ENCODE assay signal across 8 mouse cellular contexts in genomic region chr11:77685383-77686265, GRCm38 (mm10). TPM values are rescaled to one million over a fixed set of nuclear protein-coding genes. Genes with fewer than 3 reads are reported as not detected.
A peak's percentile ranks its signal among the peaks of the same experiment; 100 is the strongest.
DNase-seq lines count a peak whose midpoint lies in the region; ATAC-seq and TF ChIP-seq lines count a peak whose summit lies in the region.

Gene Nufip2 (plus strand): TSS chr11:77686155.

- peak within 1 kb of the TSS; percentile 96 for H3K27ac ChIP-seq in CH12.LX (ENCODE audit: insufficient read depth, low read depth)
- H3K27ac ChIP-seq in forebrain, embryonic 11.5 days (ENCODE audit: low read depth, low read length): peak within 1 kb of the TSS; percentile 94
- H3K27ac ChIP-seq in heart, embryonic 16.5 days (ENCODE audit: low read length): peak within 1 kb of the TSS; percentile 98
- H3K27ac ChIP-seq in liver, embryonic 15.5 days (replicated peaks): peak within 1 kb of the TSS; percentile 96
- H3K27ac ChIP-seq in neural tube, embryonic 12.5 days: peak within 1 kb of the TSS; percentile 85

- H3K4me2 ChIP-seq in CH12.LX (ENCODE audit: insufficient read depth, low read depth, poor library complexity, severe bottlenecking): peak within 1 kb of the TSS; percentile 30; the same call in 1 of the 2 replicates
- H3K4me2 ChIP-seq in forebrain, embryonic 11.5 days (ENCODE audit: low read depth, low read length, severe bottlenecking): peak within 1 kb of the TSS; percentile 64
- peak within 1 kb of the TSS; percentile 82 for H3K4me2 ChIP-seq in heart, embryonic 16.5 days (ENCODE audit: low read depth, low read length)
- peak within 1 kb of the TSS; percentile 89 for H3K4me2 ChIP-seq in liver, embryonic 15.5 days
- peak within 1 kb of the TSS; percentile 59 for H3K4me2 ChIP-seq in neural tube, embryonic 12.5 days (replicated peaks)

- peak within 1 kb of the TSS; percentile 97 for H3K9ac ChIP-seq in CH12.LX (ENCODE audit: insufficient read depth, low read depth)
- H3K9ac ChIP-seq in forebrain, embryonic 11.5 days (ENCODE audit: low read length): peak within 1 kb of the TSS; percentile 99
- peak within 1 kb of the TSS; percentile 98 for H3K9ac ChIP-seq in heart, embryonic 16.5 days (ENCODE audit: low read length)
- H3K9ac ChIP-seq in liver, embryonic 15.5 days: peak within 1 kb of the TSS; percentile 99
- peak within 1 kb of the TSS; percentile 97 for H3K9ac ChIP-seq in neural tube, embryonic 12.5 days

- peak; percentile 97 for TF ChIP-seq POLR2A in CH12.LX (IDR thresholded peaks at IDR 0.05; ENCODE audit: low read depth, low read length)

- TF ChIP-seq CTCF in CH12.LX (conservative IDR thresholded peaks at IDR 0.05 in 1 of 2, IDR thresholded peaks at IDR 0.05 in 1 of 2; ENCODE audit: low read depth in 2 of 2, low read length in 2 of 2): no peak

- no peak for TF ChIP-seq EP300 in CH12.LX (IDR thresholded peaks at IDR 0.05; ENCODE audit: low read length)

- H3K79me2 ChIP-seq in CH12.LX (replicated peaks; ENCODE audit: control insufficient read depth, extremely low read depth, insufficient read depth, poor library complexity, severe bottlenecking): peaks cover 43% of the 10 kb centered on the region

- peak within 1 kb of the TSS; percentile 78 to 98 (median 84) for H3K4me3 ChIP-seq in CH12.LX (replicated peaks in 1 of 3; ENCODE audit: low read depth in 2 of 3, low read length in 2 of 3, poor library complexity in 1 of 3)
- peak within 1 kb of the TSS; percentile 99 for H3K4me3 ChIP-seq in forebrain, embryonic 11.5 days (ENCODE audit: low read depth, low read length)
- peak within 1 kb of the TSS; percentile 92 for H3K4me3 ChIP-seq in heart, embryonic 16.5 days (ENCODE audit: low read length)
- peak within 1 kb of the TSS; percentile 98 for H3K4me3 ChIP-seq in liver, embryonic 15.5 days (replicated peaks)
- peak within 1 kb of the TSS; percentile 99 for H3K4me3 ChIP-seq in neural tube, embryonic 12.5 days

- peak; percentile 100 for DNase-seq in CH12.LX (ENCODE audit: extremely low read depth)
- peak; percentile 98 for DNase-seq in c-Kit-positive CD71-positive TER-119-negative erythroid progenitor cells, embryonic 14.5 days (ENCODE audit: low read depth)
- DNase-seq in forebrain, embryonic 11.5 days (ENCODE audit: low spot score): peak; percentile 100
- peak; percentile 99 to 100 for DNase-seq in kidney, postnatal 36 days
- DNase-seq in telencephalon, adult 2 months (ENCODE audit: low read depth, low spot score): peak; percentile 99

- dilution Hi-C loops in CH12.LX (cut with MboI; ENCODE audit: extremely low pct_ligation_motif_present, extremely low pct_unique_long_range_greater_than_20kb, low sequenced_read_pairs): no loop called here

- WGBS in forebrain, embryonic 11.5 days: under 1% methylated on average over 38 of the region's 38 CpGs
- WGBS in heart, embryonic 16.5 days: under 1% methylated on average over 38 of the region's 38 CpGs
- under 1% methylated on average over 38 of the region's 38 CpGs for WGBS in liver, embryonic 15.5 days (ENCODE audit: insufficient replicate concordance)
- WGBS in neural tube, embryonic 12.5 days: under 1% methylated on average over 38 of the region's 38 CpGs

- TF ChIP-seq RAD21 in CH12.LX (IDR thresholded peaks at IDR 0.05; ENCODE audit: low read depth, low read length): no peak

- H3K27me3 ChIP-seq in CH12.LX (replicated peaks): no peaks in the 10 kb centered on the region
- H3K27me3 ChIP-seq in forebrain, embryonic 11.5 days (ENCODE audit: control insufficient read depth, insufficient read depth, low read length): no peaks in the 10 kb centered on the region
- no peaks in the 10 kb centered on the region for H3K27me3 ChIP-seq in heart, embryonic 16.5 days (ENCODE audit: control insufficient read depth, insufficient read depth, low read length)
- no peaks in the 10 kb centered on the region for H3K27me3 ChIP-seq in liver, embryonic 15.5 days
- H3K27me3 ChIP-seq in neural tube, embryonic 12.5 days (replicated peaks): no peaks in the 10 kb centered on the region

- H3K9me3 ChIP-seq in CH12.LX (replicated peaks; ENCODE audit: low read length): no peaks in the 10 kb centered on the region
- no peaks in the 10 kb centered on the region for H3K9me3 ChIP-seq in forebrain, embryonic 11.5 days (ENCODE audit: control insufficient read depth, low read length)
- no peaks in the 10 kb centered on the region for H3K9me3 ChIP-seq in heart, embryonic 16.5 days (replicated peaks; ENCODE audit: control insufficient read depth, low read length)
- H3K9me3 ChIP-seq in liver, embryonic 15.5 days (replicated peaks): no peaks in the 10 kb centered on the region
- H3K9me3 ChIP-seq in neural tube, embryonic 12.5 days: no peaks in the 10 kb centered on the region

- H3K36me3 ChIP-seq in CH12.LX (replicated peaks in 1 of 2; ENCODE audit: control insufficient read depth in 1 of 2, insufficient read depth in 1 of 2, low read length in 1 of 2): peaks cover 0 to 16% of the 10 kb centered on the region in 2 experiments
- H3K36me3 ChIP-seq in forebrain, embryonic 11.5 days (ENCODE audit: control insufficient read depth, insufficient read depth, low read length): no peaks in the 10 kb centered on the region
- H3K36me3 ChIP-seq in heart, embryonic 16.5 days (ENCODE audit: control insufficient read depth, insufficient read depth): no peaks in the 10 kb centered on the region; the same call in 1 of the 2 replicates
- peaks cover 10% of the 10 kb centered on the region for H3K36me3 ChIP-seq in liver, embryonic 15.5 days (replicated peaks)
- peaks cover 1% of the 10 kb centered on the region; the same call in 1 of the 2 replicates for H3K36me3 ChIP-seq in neural tube, embryonic 12.5 days

- ATAC-seq in forebrain, embryonic 11.5 days (replicated peaks; ENCODE audit: low FRiP score): peak; percentile 98
- ATAC-seq in heart, embryonic 16.5 days (replicated peaks; ENCODE audit: extremely low read depth, insufficient read depth, low FRiP score): peak; percentile 97
- peak; percentile 93 for ATAC-seq in liver, embryonic 15.5 days (ENCODE audit: insufficient read depth)
- ATAC-seq in neural tube, embryonic 12.5 days (ENCODE audit: low FRiP score, low read depth): peak; percentile 96

- in situ Hi-C loops in CH12.LX (cut with MboI; ENCODE audit: low pct_ligation_motif_present, low pct_unique_long_range_greater_than_20kb, low sequenced_read_pairs): no loop called here

- peaks cover 0 to 26% of the 10 kb centered on the region in 2 experiments; a peak in 2 of 4 replicates for H3K4me1 ChIP-seq in CH12.LX (ENCODE audit: control insufficient read depth in 1 of 2, insufficient read depth in 2 of 2)
- 0 out of 2 replicates have a peak, but pooled peaks cover 3% of the 10 kb centered on the region for H3K4me1 ChIP-seq in forebrain, embryonic 11.5 days (replicated peaks; ENCODE audit: control insufficient read depth, insufficient read depth, low read length)
- H3K4me1 ChIP-seq in heart, embryonic 16.5 days (ENCODE audit: control insufficient read depth, insufficient read depth, low read length): peaks cover 8% of the 10 kb centered on the region
- H3K4me1 ChIP-seq in liver, embryonic 15.5 days (replicated peaks): peaks cover 15% of the 10 kb centered on the region
- peaks cover 6% of the 10 kb centered on the region for H3K4me1 ChIP-seq in neural tube, embryonic 12.5 days

TF ChIP-seq in CH12.LX, 34 proteins besides CTCF, POLR2A, EP300 and RAD21 (continues in another document):
- no peak for TF ChIP-seq RCOR1 (conservative IDR thresholded peaks at IDR 0.05; ENCODE audit: low read depth, low read length)
- TF ChIP-seq TBP (conservative IDR thresholded peaks at IDR 0.05; ENCODE audit: low read depth, low read length): peak; percentile 98
- no peak for TF ChIP-seq ZNF384 (IDR thresholded peaks at IDR 0.05; ENCODE audit: low read depth, low read length)
- peak; percentile 22; the same call in 1 of the 2 replicates for TF ChIP-seq ZC3H11A (IDR thresholded peaks at IDR 0.05; ENCODE audit: low read depth, low read length)
- peak; percentile 79 for TF ChIP-seq HCFC1 (IDR thresholded peaks at IDR 0.05; ENCODE audit: low read depth, low read length)
- TF ChIP-seq NRF1 (IDR thresholded peaks at IDR 0.05; ENCODE audit: low read depth, low read length): peak; percentile 70
- TF ChIP-seq ZKSCAN1 (IDR thresholded peaks at IDR 0.05; ENCODE audit: borderline replicate concordance, low read depth, low read length): no peak
- peak; percentile 43; the same call in 1 of the 2 replicates for TF ChIP-seq UBTF (IDR thresholded peaks at IDR 0.05; ENCODE audit: low read depth, low read length)
- TF ChIP-seq CHD1 (IDR thresholded peaks at IDR 0.05; ENCODE audit: low read depth, low read length): peak; percentile 95
- TF ChIP-seq JUND (conservative IDR thresholded peaks at IDR 0.05; ENCODE audit: low read depth, low read length): no peak
- peak; percentile 100 for TF ChIP-seq NELFE (IDR thresholded peaks at IDR 0.05; ENCODE audit: low read depth, low read length)
- TF ChIP-seq MXI1 (IDR thresholded peaks at IDR 0.05; ENCODE audit: low read depth, low read length): peak; percentile 92
- TF ChIP-seq MAZ (IDR thresholded peaks at IDR 0.05; ENCODE audit: low read depth, low read length): no peak
- peak; percentile 81; the same call in 1 of the 2 replicates for TF ChIP-seq MYC (IDR thresholded peaks at IDR 0.05; ENCODE audit: low read depth, low read length)
- peak; percentile 100 for TF ChIP-seq POLR2AphosphoS2 (IDR thresholded peaks at IDR 0.05; ENCODE audit: low read depth, low read length)
- peak; percentile 66; the same call in 1 of the 2 replicates for TF ChIP-seq CHD2 (IDR thresholded peaks at IDR 0.05; ENCODE audit: low read length)
- no peak; the same call in 1 of the 2 replicates for TF ChIP-seq MAFK (IDR thresholded peaks at IDR 0.05; ENCODE audit: insufficient replicate concordance, low read length)
- TF ChIP-seq ZMIZ1 (IDR thresholded peaks at IDR 0.05; ENCODE audit: low read depth, low read length): peak; percentile 99
- no peak for TF ChIP-seq JUN (IDR thresholded peaks at IDR 0.05; ENCODE audit: insufficient read depth, low read depth, low read length)
- TF ChIP-seq KAT2A (IDR thresholded peaks at IDR 0.05; ENCODE audit: insufficient replicate concordance, low read length): 0 out of 2 replicates have a peak, but pooled peaks have one; percentile 34
- TF ChIP-seq IRF4 (IDR thresholded peaks at IDR 0.05; ENCODE audit: low read depth, low read length): no peak; the same call in 1 of the 2 replicates
- peak; percentile 98 for TF ChIP-seq SIN3A (IDR thresholded peaks at IDR 0.05; ENCODE audit: low read length)

RNA-seq across cellular contexts. Expression of gene Nufip2, which starts in this region (rescaled TPM):
- 29.6 and 48.6 TPM in 2 replicates for total RNA-seq in CH12.LX (2012; rRNA removed)
- total RNA-seq in CH12.LX (2014; rRNA removed): 53.6 and 55.6 TPM in 2 replicates
- polyA plus RNA-seq in CH12.LX (2012; ENCODE audit: insufficient read length, low read depth): 38.8 and 41.2 TPM in 2 replicates
- 4.6 and 5.7 TPM in 2 replicates for polyA plus RNA-seq in forebrain, embryonic 11.5 days (2014; fragmentation: Nextera tagmentation; extraction: Ambion mirVana)
- polyA plus RNA-seq in heart, embryonic 16.5 days (2015; fragmentation: Nextera tagmentation; extraction: Ambion mirVana): 2.9 and 3.5 TPM in 2 replicates
- 1.6 TPM in 2 replicates for polyA plus RNA-seq in liver, embryonic 15.5 days (2015; fragmentation: Nextera tagmentation; extraction: Ambion mirVana)
- polyA plus RNA-seq in neural tube, embryonic 12.5 days (2016; fragmentation: Nextera tagmentation; extraction: Ambion mirVana): 4.1 and 5.1 TPM in 2 replicates

Comparison
In these comparisons a context has a peak if more than half of its experiments do, and no peak if none do; other contexts are left out.
1. Peak in every context shown above with its lines: DNase-seq, ATAC-seq, H3K4me3 ChIP-seq and H3K27ac ChIP-seq.
2. H3K4me2 ChIP-seq: peak in every context shown above with its lines; median percentile 89 in liver, embryonic 15.5 days; 82 in heart, embryonic 16.5 days; 64 in forebrain, embryonic 11.5 days; 59 in neural tube, embryonic 12.5 days; 30 in CH12.LX.